Mouse (Mus musculus) lung, adult 10 weeks (tissue): Measurements from ENCODE around the gene Isg20l2. TPM values are rescaled to one million over a fixed set of nuclear protein-coding genes. Genes with fewer than 3 reads are reported as not detected.

ENCODE experiments used
- polyA plus RNA-seq: library from polyadenylated mRNA; stranded (reverse); fragments of 350-450 nt; fragmentation: Illumina TruSeq; extraction: RNeasy Lipid Tissue Mini Kit (QIAGEN cat#74804); gene quantifications from one replicate; pipeline ENCODE4 v1.2.3, GENCODE M21; 2014; ENCODE audit warnings: low read depth, low replicate concordance; ENCODE audit not compliant: insufficient read depth

Isg20l2 gene
- 12.4 TPM for polyA plus RNA-seq

DNA sequence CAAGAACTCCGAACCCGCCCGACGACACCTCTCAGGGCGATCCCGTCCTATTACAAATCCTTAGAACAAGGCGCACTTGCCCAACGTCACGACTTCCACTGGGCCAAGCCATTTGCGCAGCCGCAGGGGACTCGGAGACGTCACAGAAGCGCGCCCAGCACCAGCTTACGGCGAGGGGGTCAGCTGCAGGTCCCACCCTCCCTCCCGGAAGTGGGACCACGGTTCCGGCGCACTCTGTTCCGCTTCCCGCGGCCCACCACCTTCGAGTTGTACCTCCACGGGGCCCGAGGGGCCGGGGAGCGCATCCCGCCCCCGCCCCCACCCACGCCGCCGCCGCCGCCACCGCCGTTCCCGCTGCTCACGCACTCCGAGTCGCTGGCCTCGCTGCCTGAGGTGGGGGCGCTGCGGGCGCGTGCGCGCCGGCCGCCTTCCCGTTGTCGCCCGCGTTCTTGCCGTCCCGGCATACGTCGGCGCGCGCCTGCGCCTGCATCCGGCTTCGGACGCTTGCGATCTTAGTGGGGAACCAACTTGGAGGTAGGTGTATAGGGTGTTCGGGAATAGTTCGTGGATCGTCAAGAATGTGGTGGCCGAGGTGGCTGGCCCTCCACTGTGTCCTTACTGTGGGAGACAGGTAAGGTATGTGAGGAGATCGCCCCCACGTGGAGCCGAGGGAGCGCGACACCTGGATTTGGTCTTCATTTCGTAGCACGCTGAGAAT, at the start of gene Isg20l2, which contains the start of gene Rrnad1:
Isg20l2 (plus strand) TSS at position 237 of the 718 bp plus-strand sequence.
Rrnad1 (minus strand) TSS at position 640 of the 718 bp plus-strand sequence.

DNA sequence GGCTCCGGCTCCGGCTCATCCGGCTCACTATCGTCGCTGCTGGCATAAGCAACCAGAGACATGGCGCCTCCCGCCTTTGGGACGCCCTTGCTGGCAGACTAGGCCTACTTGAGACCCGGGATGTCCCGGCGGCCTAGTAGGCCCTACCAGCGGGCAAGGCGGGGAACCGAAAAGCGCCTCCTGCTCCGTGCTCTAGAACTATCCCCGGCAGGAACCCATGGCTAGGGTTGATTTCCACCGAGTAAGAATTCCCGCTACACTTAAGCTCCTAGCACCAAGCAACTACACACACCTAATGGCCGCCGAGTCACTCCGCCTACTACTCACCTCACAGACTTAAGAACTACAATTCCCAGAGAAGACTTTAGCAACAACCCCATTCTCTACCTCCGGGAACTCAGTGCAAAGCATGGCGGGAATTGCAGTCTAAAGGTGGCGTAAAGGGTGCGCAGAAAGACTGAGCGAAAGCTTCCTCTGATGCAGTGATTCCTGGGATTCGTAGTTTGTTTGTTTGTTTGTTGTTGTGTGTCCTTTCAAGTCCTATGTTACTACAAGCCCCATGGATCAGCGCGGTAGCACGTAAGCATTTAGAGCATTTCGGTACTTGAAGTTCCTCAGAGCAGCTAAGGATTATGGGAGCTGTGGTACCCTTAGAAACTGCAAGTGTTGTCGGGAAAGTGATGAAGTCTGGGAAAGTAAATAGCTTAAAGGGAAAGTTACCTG, 44.7 kb upstream of the Isg20l2 start, which contains the start of gene Prcc:
Prcc (minus strand) TSS at position 328 of the 723 bp plus-strand sequence.

GRCm38 (mm10) chr3:87905880-87906485, 24.1 kb upstream of the Isg20l2 start, which contains the start of gene Hdgf:
TSS of gene Hdgf (plus strand) at chr3:87906321.

DNA sequence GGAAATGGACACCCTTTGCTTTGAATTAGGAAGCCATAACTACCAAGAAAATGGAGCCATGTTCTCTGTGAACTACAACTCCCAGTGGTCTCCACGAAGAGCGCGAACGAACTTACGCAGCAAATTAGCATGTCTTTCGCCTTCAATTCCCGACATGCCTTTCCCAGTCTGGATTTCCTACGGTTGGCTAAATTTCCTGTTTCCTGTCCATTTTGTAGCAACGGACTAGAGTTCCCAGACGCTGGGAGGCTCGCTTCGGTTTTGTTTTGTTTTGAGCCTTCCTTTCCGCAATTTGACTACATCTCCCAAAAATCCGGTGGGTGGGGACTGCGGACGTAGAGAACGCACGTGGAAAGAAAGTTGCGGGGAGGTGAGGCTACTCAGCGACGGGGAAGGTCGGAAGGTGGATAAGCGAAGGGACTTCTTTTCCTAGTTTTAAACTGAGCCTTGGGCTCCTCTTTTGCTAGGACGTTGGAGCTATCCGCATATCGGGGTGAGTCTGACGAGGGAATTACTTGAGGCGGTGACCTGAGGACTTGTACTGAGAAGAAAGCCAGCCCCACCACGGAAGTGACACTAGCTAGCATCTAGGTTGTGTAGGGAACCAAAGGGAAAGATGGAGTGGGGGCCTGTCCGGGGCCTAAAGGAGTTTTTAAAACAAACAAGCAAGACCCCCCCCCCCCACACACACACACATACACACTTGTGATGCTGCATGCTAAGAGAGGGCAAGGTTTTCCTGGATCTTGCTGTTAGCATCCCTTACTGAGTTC, 10.6 kb upstream of the Isg20l2 start, which contains the start of gene Mrpl24:
Mrpl24 (plus strand) TSS at position 171 of the 773 bp plus-strand sequence.

GRCm38 (mm10) chr3:87948378-87949265, 18.5 kb downstream of the Isg20l2 start, which contains the start of gene Crabp2:
TSS of gene Crabp2 (plus strand) at chr3:87948666.

DNA sequence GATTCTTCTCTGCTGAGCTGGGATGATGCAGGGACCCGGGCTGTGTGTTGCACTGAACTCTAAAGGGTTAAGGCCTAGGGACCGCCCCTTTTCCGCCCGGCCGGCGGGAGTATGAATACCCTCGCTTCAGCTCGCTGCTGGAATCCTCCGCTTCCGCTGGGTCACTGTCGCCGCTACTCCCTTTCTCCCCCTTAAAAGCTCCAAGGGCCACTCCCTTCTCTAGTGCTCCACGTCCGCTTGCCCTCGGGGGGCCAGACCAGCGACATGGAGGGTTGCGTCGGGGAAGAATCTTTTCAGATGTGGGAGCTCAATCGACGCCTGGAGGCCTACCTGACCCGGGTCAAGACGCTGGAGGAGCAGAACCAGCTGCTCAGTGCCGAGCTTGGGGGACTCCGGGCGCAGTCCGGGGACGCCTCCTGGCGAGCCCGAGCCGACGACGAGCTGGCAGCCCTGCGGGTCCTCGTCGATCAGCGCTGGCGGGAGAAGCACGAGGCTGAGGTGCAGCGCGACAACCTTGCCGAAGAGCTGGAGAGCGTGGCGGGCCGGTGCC, 40.9 kb downstream of the Isg20l2 start, which contains the start of gene Nes:
Nes (plus strand) TSS at position 140 of the 550 bp plus-strand sequence.

Other genes starting within 250 kb of the Isg20l2 start
- 5.1 TPM for gene Lrrc71, start 181.7 kb upstream of the Isg20l2 start, polyA plus RNA-seq
- gene Ntrk1, start 135.2 kb upstream of the Isg20l2 start, polyA plus RNA-seq: 0.51 TPM
- not detected for gene Insrr, start 133.4 kb upstream of the Isg20l2 start, polyA plus RNA-seq
- gene Pear1, start 106.0 kb upstream of the Isg20l2 start, polyA plus RNA-seq: 18.4 TPM
- gene Sh2d2a, start 83.6 kb upstream of the Isg20l2 start, polyA plus RNA-seq: 1.9 TPM
- gene Prcc, start 44.7 kb upstream of the Isg20l2 start, polyA plus RNA-seq: 23.4 TPM
- 89.3 TPM for gene Hdgf, start 24.0 kb upstream of the Isg20l2 start, polyA plus RNA-seq
- 108 TPM for gene Mrpl24, start 10.8 kb upstream of the Isg20l2 start, polyA plus RNA-seq
- gene Rrnad1, start 403 bp downstream of the Isg20l2 start, polyA plus RNA-seq: 10.1 TPM
- not detected for gene Crabp2, start 18.4 kb downstream of the Isg20l2 start, polyA plus RNA-seq
- 28.8 TPM for gene Nes, start 40.8 kb downstream of the Isg20l2 start, polyA plus RNA-seq
- gene Bcan, start 69.9 kb downstream of the Isg20l2 start, polyA plus RNA-seq: 1.6 TPM
- gene Hapln2, start 97.3 kb downstream of the Isg20l2 start, polyA plus RNA-seq: not detected
- 14.7 TPM for gene Gpatch4, start 112.8 kb downstream of the Isg20l2 start, polyA plus RNA-seq
- gene Naxe, start 128.2 kb downstream of the Isg20l2 start, polyA plus RNA-seq: 129 TPM
- not detected for gene Ttc24, start 148.0 kb downstream of the Isg20l2 start, polyA plus RNA-seq
- gene Iqgap3, start 151.7 kb downstream of the Isg20l2 start, polyA plus RNA-seq: 0.18 TPM
- 18.9 TPM for gene Mef2d, start 212.1 kb downstream of the Isg20l2 start, polyA plus RNA-seq